Mouse (Mus musculus): ENCODE measurements around the gene Dmbt1.
"Not testable (repeated sequence)": the region's sequence is repeated elsewhere in the genome, so short reads cannot be mapped to it uniquely, and the experiment has no call there.

The Dmbt1 gene

GRCm38 (mm10) chr7:131031755-131032154 is at the start of gene Dmbt1:
Gene Dmbt1 (plus strand): TSS chr7:131032053.
- DNase-seq (ENCODE audit: low spot score), result no peak

GRCm38 (mm10) chr7:130982371-130982770 is 49.5 kb upstream of the Dmbt1 start:
- DNase-seq (ENCODE audit: low spot score), result no peak

- DNase-seq (ENCODE audit: low spot score), result no peak
These were observed 49.0 kb upstream of the Dmbt1 start for GRCm38 (mm10) chr7:130982881-130983280.

GRCm38 (mm10) chr7:130984294-130984693 is 47.6 kb upstream of the Dmbt1 start:
- DNase-seq (ENCODE audit: low spot score), result no peak

- no peak for DNase-seq (ENCODE audit: low spot score)
These were observed 46.7 kb upstream of the Dmbt1 start for GRCm38 (mm10) chr7:130985193-130985592.

- no peak for DNase-seq (ENCODE audit: low spot score)
These were observed 46.1 kb upstream of the Dmbt1 start for GRCm38 (mm10) chr7:130985716-130986115.

- DNase-seq (ENCODE audit: low spot score), result no peak
These were observed 43.7 kb upstream of the Dmbt1 start for GRCm38 (mm10) chr7:130988146-130988545.

GRCm38 (mm10) chr7:130989371-130989770 is 42.5 kb upstream of the Dmbt1 start:
- no peak for DNase-seq (ENCODE audit: low spot score)

GRCm38 (mm10) chr7:130991174-130991789 is 40.6 kb upstream of the Dmbt1 start:
- DNase-seq (ENCODE audit: low spot score), result no peak

GRCm38 (mm10) chr7:130993907-130994306 is 37.9 kb upstream of the Dmbt1 start:
- DNase-seq (ENCODE audit: low spot score), result no peak

GRCm38 (mm10) chr7:131001976-131002726 is 29.7 kb upstream of the Dmbt1 start:
- no peak for DNase-seq (ENCODE audit: low spot score)

- no peak for DNase-seq (ENCODE audit: low spot score)
These were observed 27.8 kb upstream of the Dmbt1 start for GRCm38 (mm10) chr7:131004071-131004470.

- DNase-seq (ENCODE audit: low spot score), result no peak
These were observed 24.6 kb upstream of the Dmbt1 start for GRCm38 (mm10) chr7:131007221-131007620.

- no peak for DNase-seq (ENCODE audit: low spot score)
These were observed 22.7 kb upstream of the Dmbt1 start for GRCm38 (mm10) chr7:131009178-131009577.

- no peak for DNase-seq (ENCODE audit: low spot score)
These were observed 20.0 kb upstream of the Dmbt1 start for GRCm38 (mm10) chr7:131011901-131012300.

- DNase-seq (ENCODE audit: low spot score), result no peak
These were observed 12.7 kb upstream of the Dmbt1 start for GRCm38 (mm10) chr7:131019181-131019580.

- no peak for DNase-seq (ENCODE audit: low spot score)
These were observed 7.0 kb upstream of the Dmbt1 start for GRCm38 (mm10) chr7:131024807-131025206.

GRCm38 (mm10) chr7:131027557-131027956 is 4.3 kb upstream of the Dmbt1 start:
- DNase-seq (ENCODE audit: low spot score), result no peak

GRCm38 (mm10) chr7:131036396-131036795 is 4.5 kb downstream of the Dmbt1 start:
- no peak for DNase-seq (ENCODE audit: low spot score)

- DNase-seq (ENCODE audit: low spot score), result no peak
These were observed 5.2 kb downstream of the Dmbt1 start for GRCm38 (mm10) chr7:131037083-131037482.

GRCm38 (mm10) chr7:131040760-131041159 is 8.9 kb downstream of the Dmbt1 start:
- not testable (repeated sequence) for DNase-seq (ENCODE audit: low spot score)

- no peak for DNase-seq (ENCODE audit: low spot score)
These were observed 10.8 kb downstream of the Dmbt1 start for GRCm38 (mm10) chr7:131042657-131043056.

- DNase-seq (ENCODE audit: low spot score), result not testable (repeated sequence)
These were observed 13.5 kb downstream of the Dmbt1 start for GRCm38 (mm10) chr7:131045258-131045835.

Measured in urinary bladder, postnatal 10 days (tissue).